Mouse (Mus musculus) lung, postnatal 0 days (tissue): ENCODE measurements around the gene Pold2. TPM values are rescaled to one million over a fixed set of nuclear protein-coding genes. Genes with fewer than 3 reads are reported as not detected.
A peak's percentile ranks its signal among the peaks of the same experiment; 100 is the strongest.

Experiments used
- ATAC-seq: fragments of 200-750 bp; cut with Nextera tagmentation; 2 replicates; pipeline ENCODE4 v1.8.0; 2017; ENCODE audit warnings: moderate library complexity
- DNase-seq: peaks from one replicate; pipeline ENCODE4 v3.0.0-alpha.2; 2016; ENCODE audit warnings: low spot score
- H3K27ac ChIP-seq: fragments of 300-500 bp; sonication (generic); 2 replicates; pipeline ENCODE4 v1.5.1; 2014; ENCODE audit warnings: antibody characterized with exemption, mild to moderate bottlenecking, low read length, mixed read lengths
- H3K27me3 ChIP-seq: fragments of 300-500 bp; sonication (generic); replicated peaks from 2 replicates; pipeline ENCODE4 v1.6.1; 2014; ENCODE audit warnings: low read length, mixed read lengths; ENCODE audit not compliant: insufficient read depth
- H3K36me3 ChIP-seq: fragments of 300-500 bp; sonication (generic); 2 replicates; pipeline ENCODE4 v1.6.1; 2014; ENCODE audit warnings: low read length, mixed read lengths; ENCODE audit not compliant: insufficient read depth
- H3K4me1 ChIP-seq: fragments of 300-500 bp; sonication (generic); 2 replicates; pipeline ENCODE4 v1.6.1; 2014; ENCODE audit warnings: antibody characterized with exemption, low read depth, low read length, mixed read lengths; ENCODE audit not compliant: insufficient read depth
- H3K4me2 ChIP-seq: fragments of 300-500 bp; sonication (generic); replicated peaks from 2 replicates; pipeline ENCODE4 v1.6.1; 2014; ENCODE audit warnings: low read depth, mild to moderate bottlenecking, low read length, moderate library complexity, mixed read lengths
- H3K4me3 ChIP-seq: fragments of 300-500 bp; sonication (generic); 2 replicates; pipeline ENCODE4 v1.5.1; 2014; ENCODE audit warnings: low read depth, low read length
- H3K9ac ChIP-seq: fragments of 300-500 bp; sonication (generic); replicated peaks from 2 replicates; pipeline ENCODE4 v1.6.1; 2014; ENCODE audit warnings: low read depth, mild to moderate bottlenecking
- H3K9me3 ChIP-seq: fragments of 300-500 bp; sonication (generic); 2 replicates; pipeline ENCODE4 v1.6.1; 2016; ENCODE audit warnings: low read length, mixed read lengths
- CTCF ChIP-seq: IDR thresholded peaks from 2 replicates; pipeline ENCODE4 v1.5.1; 2016; ENCODE audit warnings: antibody characterized with exemption, mild to moderate bottlenecking
- EP300 ChIP-seq: IDR thresholded peaks from 2 replicates; pipeline ENCODE4 v1.6.1; 2016; ENCODE audit warnings: antibody characterized with exemption, mild to moderate bottlenecking, control low read depth
- WGBS: fragments of 180-500 bp; shearing (Covaris S2); extraction: QIAGEN DNeasy Blood & Tissue Kit; methylation state at CpG from one replicate; pipeline ENCODE4 v1.1.7; 2014; 5-methylcytosine and 5-hydroxymethylcytosine counted together
- polyA plus RNA-seq: library from polyadenylated mRNA; unstranded; fragments of >200 nt; fragmentation: Nextera tagmentation; extraction: Ambion mirVana; gene quantifications from 2 replicates; pipeline ENCODE4 v1.2.1, GENCODE M21; 2015

Gene Pold2
- polyA plus RNA-seq, 1 experiment from 2014 or later: 30.1 TPM

GRCm38 (mm10) chr11:5841751-5842150 lies 36.3 kb downstream of the Pold2 start:
- Histone ChIP-seq H3K27me3 (no peaks in the 10 kb centered on the region), H3K9me3 (no peaks in the 10 kb centered on the region), H3K4me3 (no peak overlapping the region), H3K36me3 (no peaks in the 10 kb centered on the region), H3K4me2 (no peak overlapping the region), H3K9ac (no peak overlapping the region), H3K27ac (no peak overlapping the region), H3K4me1 (peaks cover 4% of the 10 kb centered on the region; the same call in 1 of the 2 replicates)
- 90% methylated on average over 2 of the region's 2 CpGs for WGBS
- ATAC-seq (no peak), DNase-seq (no peak)
- TF ChIP-seq CTCF (no peak), EP300 (no peak)

DNA sequence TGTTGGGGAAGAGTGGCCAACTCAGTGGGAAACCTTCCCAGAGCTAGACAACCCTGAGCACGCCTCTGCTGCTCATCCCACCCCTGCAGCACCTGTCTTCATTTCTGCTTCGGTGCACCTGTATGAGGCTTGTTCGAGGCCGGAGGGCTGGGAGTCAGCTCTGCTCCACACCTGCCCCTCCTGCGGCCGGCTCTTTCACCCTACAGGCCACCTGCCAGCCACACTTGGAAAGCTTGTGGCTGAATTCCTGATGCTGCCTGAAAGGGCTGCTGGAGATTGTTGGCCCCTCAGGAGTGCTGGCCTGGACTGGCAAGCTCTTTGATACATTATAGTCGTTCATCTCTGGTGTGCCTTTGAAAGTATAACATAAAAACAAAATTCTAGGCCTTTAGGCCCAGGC lies 37.7 kb downstream of the Pold2 start:
- Histone ChIP-seq H3K4me3 (no peak overlapping the region), H3K4me2 (no peak overlapping the region), H3K9me3 (no peaks in the 10 kb centered on the region), H3K36me3 (no peaks in the 10 kb centered on the region), H3K27me3 (no peaks in the 10 kb centered on the region), H3K9ac (no peak overlapping the region), H3K4me1 (peaks cover 4% of the 10 kb centered on the region; the same call in 1 of the 2 replicates), H3K27ac (no peak overlapping the region)
- TF ChIP-seq EP300 (no peak), CTCF (no peak)
- no peak for DNase-seq
- WGBS: 75% methylated on average over 7 of the region's 7 CpGs
- no peak for ATAC-seq

- peak; percentile 95 for ATAC-seq
- Histone ChIP-seq H3K27me3 (no peaks in the 10 kb centered on the region), H3K36me3 (0 out of 2 replicates have a peak, but pooled peaks cover 7% of the 10 kb centered on the region), H3K9ac (peak within 1 kb of the TSS; percentile 64), H3K4me3 (peak within 1 kb of the TSS; percentile 67), H3K4me2 (peak within 1 kb of the TSS; percentile 96), H3K4me1 (peaks cover 4% of the 10 kb centered on the region; the same call in 1 of the 2 replicates), H3K27ac (peak within 1 kb of the TSS; percentile 85), H3K9me3 (no peaks in the 10 kb centered on the region)
- WGBS: under 1% methylated on average over 63 of the region's 63 CpGs
- DNase-seq: peak; percentile 98
- TF ChIP-seq CTCF (peak; percentile 89), EP300 (peak; percentile 55; the same call in 1 of the 2 replicates)
These were observed 40.5 kb downstream of the Pold2 start, which contains the start of gene Polm for GRCm38 (mm10) chr11:5837251-5838246. Polm (minus strand) TSS chr11:5838016.

DNA sequence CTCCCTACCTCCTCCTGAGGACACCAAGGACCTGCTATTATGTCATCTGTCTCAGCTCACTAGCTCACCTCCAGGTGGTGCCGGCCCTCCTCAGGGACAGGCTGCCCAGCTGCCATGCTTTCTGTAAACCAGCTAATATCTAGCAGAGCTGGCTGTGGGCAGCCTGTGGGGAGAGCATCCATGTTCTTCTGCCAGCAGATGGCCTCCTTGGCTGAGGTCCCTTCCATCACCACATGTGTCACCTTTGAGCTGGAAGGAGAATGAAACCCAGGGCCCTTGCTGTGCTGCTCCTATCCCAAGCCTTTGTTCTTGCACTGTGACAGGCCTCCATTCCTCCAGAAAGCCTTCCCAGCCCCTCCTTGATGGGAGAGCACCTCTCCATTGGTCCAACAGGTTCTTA lies 42.0 kb downstream of the Pold2 start:
- H3K36me3 ChIP-seq: peaks cover 11% of the 10 kb centered on the region; the same call in 1 of the 2 replicates
- DNase-seq (no peak), ATAC-seq (no peak)
- no peak overlapping the region for H3K4me3 ChIP-seq
- H3K9me3 ChIP-seq: no peaks in the 10 kb centered on the region
- H3K27ac ChIP-seq: 0 out of 2 replicates have a peak overlapping the region, but pooled peaks have one; percentile 60
- H3K9ac ChIP-seq: no peak overlapping the region
- no peak for TF ChIP-seq EP300
- TF ChIP-seq CTCF: peak; percentile 51
- no peak overlapping the region for H3K4me2 ChIP-seq
- no peaks in the 10 kb centered on the region for H3K27me3 ChIP-seq
- H3K4me1 ChIP-seq: peaks cover 4% of the 10 kb centered on the region; the same call in 1 of the 2 replicates
- WGBS: 60% methylated on average over 1 of the region's 1 CpGs

DNA sequence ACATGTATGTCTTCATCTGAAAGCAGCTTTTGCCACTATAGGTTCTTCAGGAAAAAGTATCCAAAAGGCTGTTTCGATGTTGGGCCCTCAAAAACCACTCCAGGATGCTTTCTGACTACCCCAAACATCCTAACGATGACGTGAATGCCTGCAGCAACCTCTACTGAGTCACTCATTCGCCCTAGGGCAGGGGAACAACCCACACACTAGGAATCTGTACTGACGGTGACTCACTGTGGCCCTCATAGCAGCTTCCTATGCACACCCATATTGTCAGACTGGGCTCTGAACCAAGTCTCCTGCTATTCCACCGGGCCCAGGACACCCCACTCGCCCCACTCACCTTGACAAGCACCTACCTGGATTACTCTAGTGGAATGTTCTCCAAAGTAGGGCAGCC lies 43.0 kb downstream of the Pold2 start:
- Histone ChIP-seq H3K4me1 (peaks cover 4% of the 10 kb centered on the region; the same call in 1 of the 2 replicates), H3K4me2 (no peak overlapping the region), H3K27ac (0 out of 2 replicates have a peak overlapping the region, but pooled peaks have one; percentile 60), H3K9me3 (no peaks in the 10 kb centered on the region), H3K27me3 (no peaks in the 10 kb centered on the region), H3K36me3 (peaks cover 17% of the 10 kb centered on the region; the same call in 1 of the 2 replicates), H3K4me3 (no peak overlapping the region), H3K9ac (no peak overlapping the region)
- DNase-seq (peak; percentile 71), ATAC-seq (peak; percentile 75)
- 70% methylated on average over 7 of the region's 7 CpGs for WGBS
- TF ChIP-seq EP300 (peak; percentile 54), CTCF (no peak)

- TF ChIP-seq CTCF (no peak), EP300 (no peak)
- Histone ChIP-seq H3K4me2 (no peak overlapping the region), H3K9me3 (no peaks in the 10 kb centered on the region), H3K27ac (peak overlapping the region; percentile 47; the same call in 1 of the 2 replicates), H3K36me3 (peaks cover 17% of the 10 kb centered on the region; the same call in 1 of the 2 replicates), H3K9ac (no peak overlapping the region), H3K4me1 (peaks cover 4% of the 10 kb centered on the region; the same call in 1 of the 2 replicates), H3K4me3 (no peak overlapping the region), H3K27me3 (no peaks in the 10 kb centered on the region)
- WGBS: 87% methylated on average over 9 of the region's 9 CpGs
- ATAC-seq (no peak), DNase-seq (no peak)
These were observed 43.6 kb downstream of the Pold2 start for GRCm38 (mm10) chr11:5834506-5834905.
